Mouse (Mus musculus) heart, adult 2 months (tissue): ENCODE data around the gene Rnf111. TPM values are rescaled to one million over a fixed set of nuclear protein-coding genes. Genes with fewer than 3 reads are reported as not detected.
"Not testable (repeated sequence)": the region's sequence is repeated elsewhere in the genome, so short reads cannot be mapped to it uniquely, and the experiment has no call there.

Experiments used
- DNase-seq, 2 experiments: peaks; one replicate each; pipeline ENCODE4 v3.0.0; 2021
- H3K27ac ChIP-seq: fragments of 200-600 bp; 2 replicates; pipeline ENCODE4 v1.8.1; 2022
- H3K27me3 ChIP-seq: fragments of 200-500 bp; 2 replicates; pipeline ENCODE4 v1.6.1; 2012; ENCODE audit warnings: mild to moderate bottlenecking, low read length, inconsistent platforms, mixed read lengths; ENCODE audit not compliant: control insufficient read depth, insufficient read depth
- H3K36me3 ChIP-seq: fragments of 200-500 bp; 2 replicates; pipeline ENCODE4 v1.6.1; 2012; ENCODE audit warnings: low read length, inconsistent platforms; ENCODE audit not compliant: control insufficient read depth, insufficient read depth
- H3K4me1 ChIP-seq: fragments of 200-500 bp; 2 replicates; pipeline ENCODE4 v1.6.1; 2011; ENCODE audit warnings: low read length; ENCODE audit not compliant: control insufficient read depth, insufficient read depth
- H3K4me3 ChIP-seq: fragments of 200-600 bp; 2 replicates; pipeline ENCODE4 v1.8.1; 2022
- H3K79me2 ChIP-seq: fragments of 200-500 bp; replicated peaks from 2 replicates; pipeline ENCODE4 v1.6.1; 2012; ENCODE audit warnings: mild to moderate bottlenecking, inconsistent platforms, low read length, moderate library complexity, mixed read lengths; ENCODE audit not compliant: control insufficient read depth, insufficient read depth
- H3K9ac ChIP-seq: fragments of 200-500 bp; 2 replicates; pipeline ENCODE4 v1.6.1; 2012; ENCODE audit warnings: low read depth, mild to moderate bottlenecking, control low read depth, inconsistent platforms, low read length, mixed read lengths
- CTCF ChIP-seq: fragments of 200-600 bp; IDR thresholded peaks from 2 replicates; pipeline ENCODE4 v1.8.1; 2022; ENCODE audit warnings: antibody characterized with exemption, mild to moderate bottlenecking, moderate library complexity
- EP300 ChIP-seq: fragments of 200-500 bp; IDR thresholded peaks from 2 replicates; pipeline ENCODE4 v1.6.1; 2011; ENCODE audit warnings: low read depth, low read length, control low read depth; ENCODE audit not compliant: insufficient read depth
- POLR2A ChIP-seq: fragments of 200-500 bp; IDR thresholded peaks from 2 replicates; pipeline ENCODE4 v1.6.1; 2011; ENCODE audit warnings: mild to moderate bottlenecking, low read depth, low read length, control low read depth; ENCODE audit not compliant: insufficient read depth
- WGBS: fragments of 180-500 bp; shearing (Covaris S2); methylation state at CpG from one replicate; pipeline ENCODE4 v1.1.7; 2018; 5-methylcytosine and 5-hydroxymethylcytosine counted together
- intact Hi-C: fragments of 180-260 bp; cut with DNase I; formaldehyde crosslinking; loops from one replicate; pipeline ENCODE4 v1.15.1; 2025
- polyA plus RNA-seq: library from polyadenylated mRNA; depleted of rRNA; stranded (reverse); fragments of >200 nt; gene quantifications from 2 replicates; pipeline ENCODE4 v1.2.3, GENCODE M21; 2012
- total RNA-seq, 2 experiments: library from RNA; stranded (reverse); gene quantifications; 2 replicates each; pipeline ENCODE4 v1.2.3; 2021

Gene Rnf111
- total and polyA plus RNA-seq, 3 experiments: 19.4 to 25.7 (median 19.8) TPM

GRCm38 (mm10) chr9:70473400-70473799, 30.1 kb downstream of the Rnf111 start:
- peaks cover 5% of the 10 kb centered on the region for H3K36me3 ChIP-seq
- DNase-seq: no peak
- no peak overlapping the region for H3K4me3 ChIP-seq
- no peaks in the 10 kb centered on the region; the same call in 1 of the 2 replicates for H3K4me1 ChIP-seq
- H3K27ac ChIP-seq: no peak overlapping the region
- H3K9ac ChIP-seq: no peak overlapping the region
- no peaks in the 10 kb centered on the region for H3K27me3 ChIP-seq
- no peaks in the 10 kb centered on the region for H3K79me2 ChIP-seq
- TF ChIP-seq POLR2A (no peak), EP300 (no peak), CTCF (no peak)
- intact Hi-C loops: no loop called here
- WGBS: 100% methylated on average over 1 of the region's 1 CpGs

GRCm38 (mm10) chr9:70463091-70463490, 40.4 kb downstream of the Rnf111 start:
- H3K27me3 ChIP-seq, H3K4me1 ChIP-seq, DNase-seq, H3K79me2 ChIP-seq, H3K36me3 ChIP-seq, H3K27ac ChIP-seq, H3K9ac ChIP-seq, intact Hi-C loops, H3K4me3 ChIP-seq: not testable (repeated sequence)
- WGBS: 94% methylated on average over 13 of the region's 13 CpGs

- no peak overlapping the region for H3K27ac ChIP-seq
- intact Hi-C loops: no loop called here
- DNase-seq: no peak
- H3K4me3 ChIP-seq: no peak overlapping the region
- TF ChIP-seq POLR2A: no peak
- no peak for TF ChIP-seq CTCF
- TF ChIP-seq EP300: no peak
- H3K4me1 ChIP-seq: no peaks in the 10 kb centered on the region
- WGBS: 54% methylated on average over 2 of the region's 2 CpGs
- H3K9ac ChIP-seq: no peak overlapping the region
- H3K79me2 ChIP-seq: no peaks in the 10 kb centered on the region
- H3K36me3 ChIP-seq: peaks cover 11% of the 10 kb centered on the region
- H3K27me3 ChIP-seq: no peaks in the 10 kb centered on the region
Observed at GRCm38 (mm10) chr9:70452371-70452770, 51.2 kb downstream of the Rnf111 start.

- WGBS: 88% methylated on average over 5 of the region's 5 CpGs
- intact Hi-C loops: no loop called here
- H3K36me3 ChIP-seq: peaks cover 9% of the 10 kb centered on the region
Observed at GRCm38 (mm10) chr9:70449072-70449471, 54.5 kb downstream of the Rnf111 start.

GRCm38 (mm10) chr9:70439959-70440358, 63.6 kb downstream of the Rnf111 start:
- TF ChIP-seq CTCF (no peak), POLR2A (no peak), EP300 (no peak)
- H3K27me3 ChIP-seq: no peaks in the 10 kb centered on the region
- DNase-seq: peak; percentile 47 to 48
- no peaks in the 10 kb centered on the region for H3K79me2 ChIP-seq
- WGBS: 46% methylated on average over 4 of the region's 4 CpGs
- no peak overlapping the region for H3K9ac ChIP-seq
- H3K4me3 ChIP-seq: no peak overlapping the region
- no peaks in the 10 kb centered on the region for H3K4me1 ChIP-seq
- no peak overlapping the region for H3K27ac ChIP-seq
- peaks cover 12% of the 10 kb centered on the region for H3K36me3 ChIP-seq
- intact Hi-C loops: no loop called here

More at GRCm38 (mm10) chr9:70449072-70449471, 54.5 kb downstream of the Rnf111 start:
- DNase-seq: no peak
- H3K27me3 ChIP-seq: no peaks in the 10 kb centered on the region
- TF ChIP-seq POLR2A: no peak
- no peak for TF ChIP-seq CTCF
- no peak for TF ChIP-seq EP300
- H3K4me1 ChIP-seq: no peaks in the 10 kb centered on the region
- no peaks in the 10 kb centered on the region for H3K79me2 ChIP-seq
- no peak overlapping the region for H3K27ac ChIP-seq
- H3K4me3 ChIP-seq: no peak overlapping the region
- no peak overlapping the region for H3K9ac ChIP-seq

GRCm38 (mm10) chr9:70422661-70423060, 80.9 kb downstream of the Rnf111 start:
- Histone ChIP-seq H3K9ac (no peak overlapping the region), H3K36me3 (no peaks in the 10 kb centered on the region; the same call in 1 of the 2 replicates), H3K27ac (no peak overlapping the region), H3K79me2 (no peaks in the 10 kb centered on the region), H3K4me1 (peaks cover 2% of the 10 kb centered on the region), H3K27me3 (no peaks in the 10 kb centered on the region), H3K4me3 (no peak overlapping the region)
- TF ChIP-seq EP300 (no peak), CTCF (no peak), POLR2A (no peak)
- intact Hi-C loops: no loop called here
- DNase-seq: no peak
- WGBS: 98% methylated on average over 2 of the region's 2 CpGs
